Mouse (Mus musculus) CH12.LX (cell line): ENCODE results near the gene Bid. TPM values are rescaled to one million over a fixed set of nuclear protein-coding genes. Genes with fewer than 3 reads are reported as not detected.

Experiments used
- DNase-seq: peaks from one replicate; pipeline ENCODE4 v3.0.0-alpha.2; 2013; ENCODE audit errors: extremely low read depth
- H3K27ac ChIP-seq: 2 replicates; pipeline ENCODE4 v1.5.1; 2012; ENCODE audit warnings: low read depth, mild to moderate bottlenecking, control low read depth, moderate library complexity; ENCODE audit not compliant: insufficient read depth
- H3K27me3 ChIP-seq: replicated peaks from 2 replicates; pipeline ENCODE3; 2012; ENCODE audit warnings: inconsistent platforms
- H3K36me3 ChIP-seq, 2 experiments: replicated peaks in 1 of 2; 2 replicates each; pipeline versions ENCODE3 to v1.6.1; 2012; ENCODE audit warnings: inconsistent platforms in 1 of 2, low read length in 1 of 2, mild to moderate bottlenecking in 1 of 2, mixed read lengths in 1 of 2, moderate library complexity in 1 of 2; ENCODE audit not compliant: control insufficient read depth in 1 of 2, insufficient read depth in 1 of 2
- H3K4me1 ChIP-seq, 2 experiments: 2 replicates each; pipeline ENCODE4 v1.6.1; 2012; ENCODE audit warnings: inconsistent platforms in 1 of 2, moderate library complexity in 1 of 2; ENCODE audit not compliant: insufficient read depth in 2 of 2, control insufficient read depth in 1 of 2
- H3K4me2 ChIP-seq: 2 replicates; pipeline ENCODE4 v1.6.1; 2012; ENCODE audit warnings: low read depth, mild to moderate bottlenecking, control low read depth; ENCODE audit not compliant: poor library complexity, insufficient read depth, severe bottlenecking
- H3K4me3 ChIP-seq, 3 experiments: fragments of 150-350 bp in 1 of 3; sonication (generic) in 1 of 3; replicated peaks in 1 of 3; 2 replicates each; pipeline versions ENCODE3 to v1.5.1; 2011 to 2012; ENCODE audit warnings: low read depth in 2 of 3, low read length in 2 of 3, mild to moderate bottlenecking in 2 of 3, moderate library complexity in 2 of 3, control low read depth in 1 of 3, improper control_type of control experiment in 1 of 3, inconsistent platforms in 1 of 3, mixed read lengths in 1 of 3; ENCODE audit not compliant: poor library complexity in 1 of 3
- H3K79me2 ChIP-seq: replicated peaks from 2 replicates; pipeline ENCODE4 v1.6.1; 2012; ENCODE audit warnings: mild to moderate bottlenecking, moderate library complexity; ENCODE audit not compliant: control insufficient read depth, poor library complexity, insufficient read depth, severe bottlenecking; ENCODE audit errors: extremely low read depth
- H3K9ac ChIP-seq: 2 replicates; pipeline ENCODE4 v1.6.1; 2012; ENCODE audit warnings: low read depth, mild to moderate bottlenecking, control low read depth, moderate library complexity; ENCODE audit not compliant: insufficient read depth
- H3K9me3 ChIP-seq: replicated peaks from 2 replicates; pipeline ENCODE3; 2012; ENCODE audit warnings: low read length, inconsistent platforms, mixed read lengths
- CHD1 ChIP-seq: IDR thresholded peaks from 2 replicates; pipeline ENCODE4 v1.6.1; 2012; ENCODE audit warnings: low read depth, low read length, improper control_type of control experiment, inconsistent platforms
- CTCF ChIP-seq, 2 experiments: IDR thresholded peaks in 1 of 2; conservative IDR thresholded peaks in 1 of 2; 2 replicates each; pipeline ENCODE4 v1.5.1; 2011 to 2012; ENCODE audit warnings: low read depth in 2 of 2, low read length in 2 of 2, improper control_type of control experiment in 1 of 2, inconsistent platforms in 1 of 2, mild to moderate bottlenecking in 1 of 2, moderate library complexity in 1 of 2
- E2F4 ChIP-seq: IDR thresholded peaks from 2 replicates; pipeline ENCODE4 v1.6.1; 2011; ENCODE audit warnings: low read depth, low read length, improper control_type of control experiment; ENCODE audit not compliant: insufficient replicate concordance
- ELF1 ChIP-seq: IDR thresholded peaks from 2 replicates; pipeline ENCODE4 v1.6.1; 2014; ENCODE audit warnings: low read depth, mild to moderate bottlenecking, inconsistent platforms, low read length, improper control_type of control experiment
- EP300 ChIP-seq: IDR thresholded peaks from 2 replicates; pipeline ENCODE4 v1.6.1; 2011; ENCODE audit warnings: low read length, improper control_type of control experiment
- ETS1 ChIP-seq: conservative IDR thresholded peaks from 2 replicates; pipeline ENCODE4 v1.6.1; 2012; ENCODE audit warnings: low read depth, mild to moderate bottlenecking, inconsistent platforms, low read length, improper control_type of control experiment, moderate library complexity
- GABPA ChIP-seq: IDR thresholded peaks from 2 replicates; pipeline ENCODE4 v1.6.1; 2012; ENCODE audit warnings: low read depth, low read length, improper control_type of control experiment, inconsistent platforms; ENCODE audit not compliant: insufficient replicate concordance
- HCFC1 ChIP-seq: IDR thresholded peaks from 2 replicates; pipeline ENCODE4 v1.6.1; 2012; ENCODE audit warnings: low read depth, mild to moderate bottlenecking, inconsistent platforms, low read length, improper control_type of control experiment
- IRF4 ChIP-seq: IDR thresholded peaks from 2 replicates; pipeline ENCODE4 v1.6.1; 2014; ENCODE audit warnings: low read depth, mild to moderate bottlenecking, inconsistent platforms, low read length, improper control_type of control experiment
- JUN ChIP-seq: IDR thresholded peaks from 2 replicates; pipeline ENCODE4 v1.6.1; 2011; ENCODE audit warnings: low read depth, mild to moderate bottlenecking, low read length, improper control_type of control experiment, moderate library complexity; ENCODE audit not compliant: insufficient read depth
- JUND ChIP-seq: conservative IDR thresholded peaks from 2 replicates; pipeline ENCODE4 v1.6.1; 2011; ENCODE audit warnings: low read depth, low read length, improper control_type of control experiment
- KAT2A ChIP-seq: IDR thresholded peaks from 2 replicates; pipeline ENCODE4 v1.6.1; 2012; ENCODE audit warnings: low read length, improper control_type of control experiment, inconsistent platforms; ENCODE audit not compliant: insufficient replicate concordance
- MAFK ChIP-seq: IDR thresholded peaks from 2 replicates; pipeline ENCODE4 v1.6.1; 2011; ENCODE audit warnings: low read length, improper control_type of control experiment; ENCODE audit not compliant: insufficient replicate concordance
- MAX ChIP-seq: IDR thresholded peaks from 2 replicates; pipeline ENCODE4 v1.6.1; 2011; ENCODE audit warnings: low read length, improper control_type of control experiment
- MEF2A ChIP-seq: IDR thresholded peaks from 2 replicates; pipeline ENCODE4 v1.6.1; 2014; ENCODE audit warnings: low read depth, mild to moderate bottlenecking, inconsistent platforms, low read length, improper control_type of control experiment, borderline replicate concordance
- MXI1 ChIP-seq: IDR thresholded peaks from 2 replicates; pipeline ENCODE4 v1.6.1; 2011; ENCODE audit warnings: mild to moderate bottlenecking, low read depth, low read length, improper control_type of control experiment
- MYC ChIP-seq: IDR thresholded peaks from 2 replicates; pipeline ENCODE4 v1.6.1; 2011; ENCODE audit warnings: low read depth, mild to moderate bottlenecking, improper control_type of control experiment, low read length
- NELFE ChIP-seq: IDR thresholded peaks from 2 replicates; pipeline ENCODE4 v1.6.1; 2011; ENCODE audit warnings: low read depth, low read length, improper control_type of control experiment
- PAX5 ChIP-seq: IDR thresholded peaks from 2 replicates; pipeline ENCODE4 v1.6.1; 2012; ENCODE audit warnings: low read length, inconsistent platforms, mixed read lengths
- POLR2A ChIP-seq: IDR thresholded peaks from 2 replicates; pipeline ENCODE4 v1.6.1; 2011; ENCODE audit warnings: low read depth, mild to moderate bottlenecking, improper control_type of control experiment, low read length
- POLR2AphosphoS2 ChIP-seq: IDR thresholded peaks from 2 replicates; pipeline ENCODE4 v1.6.1; 2011; ENCODE audit warnings: low read depth, low read length, improper control_type of control experiment
- RAD21 ChIP-seq: IDR thresholded peaks from 2 replicates; pipeline ENCODE4 v1.6.1; 2011; ENCODE audit warnings: low read depth, mild to moderate bottlenecking, low read length, improper control_type of control experiment, moderate library complexity
- RCOR1 ChIP-seq: conservative IDR thresholded peaks from 2 replicates; pipeline ENCODE4 v1.6.1; 2012; ENCODE audit warnings: low read depth, mild to moderate bottlenecking, inconsistent platforms, low read length, improper control_type of control experiment
- SIN3A ChIP-seq: IDR thresholded peaks from 2 replicates; pipeline ENCODE4 v1.6.1; 2012; ENCODE audit warnings: low read length, improper control_type of control experiment, inconsistent platforms
- SMC3 ChIP-seq: IDR thresholded peaks from 2 replicates; pipeline ENCODE4 v1.6.1; 2011; ENCODE audit warnings: low read depth, low read length, improper control_type of control experiment
- TBP ChIP-seq: conservative IDR thresholded peaks from 2 replicates; pipeline ENCODE4 v1.6.1; 2011; ENCODE audit warnings: low read depth, low read length, improper control_type of control experiment
- TCF12 ChIP-seq: IDR thresholded peaks from 2 replicates; pipeline ENCODE4 v1.6.1; 2014; ENCODE audit warnings: low read depth, mild to moderate bottlenecking, inconsistent platforms, low read length, improper control_type of control experiment
- UBTF ChIP-seq: IDR thresholded peaks from 2 replicates; pipeline ENCODE4 v1.6.1; 2012; ENCODE audit warnings: low read depth, mild to moderate bottlenecking, inconsistent platforms, low read length, improper control_type of control experiment, moderate library complexity
- USF1 ChIP-seq: IDR thresholded peaks from 2 replicates; pipeline ENCODE4 v1.6.1; 2014; ENCODE audit warnings: low read depth, mild to moderate bottlenecking, inconsistent platforms, low read length, improper control_type of control experiment
- USF2 ChIP-seq: conservative IDR thresholded peaks from 2 replicates; pipeline ENCODE4 v1.6.1; 2011; ENCODE audit warnings: low read depth, low read length, improper control_type of control experiment
- ZC3H11A ChIP-seq: IDR thresholded peaks from 2 replicates; pipeline ENCODE4 v1.6.1; 2012; ENCODE audit warnings: low read depth, mild to moderate bottlenecking, inconsistent platforms, low read length, improper control_type of control experiment
- ZMIZ1 ChIP-seq: IDR thresholded peaks from 2 replicates; pipeline ENCODE4 v1.6.1; 2012; ENCODE audit warnings: low read depth, mild to moderate bottlenecking, inconsistent platforms, low read length, improper control_type of control experiment
- dilution Hi-C: fragments of 300-500 bp; cut with MboI; formaldehyde crosslinking; loops from 2 replicates; pipeline ENCODE4 v1.14.3; 2020; ENCODE audit warnings: low sequenced_read_pairs; ENCODE audit not compliant: extremely low pct_unique_long_range_greater_than_20kb, extremely low pct_ligation_motif_present
- in situ Hi-C: fragments of 300-500 bp; cut with MboI; formaldehyde crosslinking; loops from 3 replicates; pipeline ENCODE4 v1.14.3; 2019; ENCODE audit warnings: low sequenced_read_pairs, low pct_ligation_motif_present, low pct_unique_long_range_greater_than_20kb, mixed read lengths
- polyA plus RNA-seq: library from polyadenylated mRNA; unstranded; fragments of >175 nt; gene quantifications from 2 replicates; pipeline ENCODE4 v1.2.1, GENCODE M21; 2012; ENCODE audit warnings: low read depth; ENCODE audit not compliant: insufficient read length
- total RNA-seq, 2 experiments: library from RNA; depleted of rRNA; stranded (reverse); fragments of 300-350 nt in 1 of 2; fragments of >200 nt in 1 of 2; gene quantifications; 2 replicates each; pipeline ENCODE4 v1.2.3; 2012 to 2014

The Bid gene
- total and polyA plus RNA-seq, 3 experiments = 102 to 148 (median 144) TPM

GRCm38 (mm10) chr6:120914533-120914910, 2.1 kb downstream of the Bid start:
- TF ChIP-seq POLR2A (no peak), JUND (no peak), MAFK (no peak), JUN (no peak), GABPA (no peak), ZC3H11A (no peak), MYC (no peak; the same call in 1 of the 2 replicates), ZMIZ1 (no peak; the same call in 1 of the 2 replicates), CTCF (conservative IDR thresholded peaks at IDR 0.05 in 1 of 2, IDR thresholded peaks at IDR 0.05 in 1 of 2; ENCODE audit: low read depth in 2 of 2, low read length in 2 of 2) (no peak), MEF2A (no peak), USF1 (no peak), ELF1 (no peak), E2F4 (no peak), TCF12 (no peak), IRF4 (no peak)
- Histone ChIP-seq H3K36me3 (peaks cover 17 to 35% of the 10 kb centered on the region in 2 experiments), H3K9me3 (no peaks in the 10 kb centered on the region), H3K4me3 (peak overlapping the region; percentile 54 to 94 (median 86)), H3K4me2 (peak overlapping the region; percentile 99), H3K79me2 (peaks cover 52% of the 10 kb centered on the region), H3K4me1 (peaks cover 23 to 57% of the 10 kb centered on the region in 2 experiments), H3K9ac (peak overlapping the region; percentile 99), H3K27ac (peak overlapping the region; percentile 100), H3K27me3 (no peaks in the 10 kb centered on the region)
- in situ Hi-C loops (no loop called here), dilution Hi-C loops (no loop called here)
- no peak for DNase-seq

- Histone ChIP-seq H3K9ac (peak overlapping the region; percentile 99), H3K36me3 (peaks cover 17 to 36% of the 10 kb centered on the region in 2 experiments), H3K4me2 (peak overlapping the region; percentile 99), H3K79me2 (peaks cover 53% of the 10 kb centered on the region), H3K4me1 (peaks cover 23 to 53% of the 10 kb centered on the region in 2 experiments), H3K27me3 (no peaks in the 10 kb centered on the region), H3K4me3 (peak overlapping the region; percentile 20 to 94 (median 54)), H3K27ac (peak overlapping the region; percentile 100), H3K9me3 (no peaks in the 10 kb centered on the region)
- DNase-seq = peak; percentile 92
- dilution Hi-C loops = no loop called here
- in situ Hi-C loops = no loop called here
- TF ChIP-seq HCFC1 = peak; percentile 52
- peak; percentile 95 for TF ChIP-seq ETS1
- peak; percentile 60; the same call in 1 of the 2 replicates for TF ChIP-seq JUN
- peak; percentile 58 for TF ChIP-seq MXI1
- TF ChIP-seq SMC3 = peak; percentile 48
- no peak for TF ChIP-seq GABPA
- peak; percentile 67; the same call in 1 of the 2 replicates for TF ChIP-seq KAT2A
- TF ChIP-seq TCF12 = peak; percentile 98
- peak; percentile 44; the same call in 1 of the 2 replicates for TF ChIP-seq TBP
- peak; percentile 26 for TF ChIP-seq RAD21
- TF ChIP-seq MAFK = peak; percentile 76
- TF ChIP-seq USF1 = no peak
- TF ChIP-seq UBTF = 0 out of 2 replicates have a peak, but pooled peaks have one; percentile 42
- peak; percentile 93 for TF ChIP-seq IRF4
- TF ChIP-seq JUND = peak; percentile 80
- TF ChIP-seq USF2 = no peak
- TF ChIP-seq CHD1 = no peak
- TF ChIP-seq RCOR1 = peak; percentile 94
- no peak for TF ChIP-seq PAX5
- TF ChIP-seq EP300 = peak; percentile 96
- peak; percentile 54; the same call in 1 of the 2 replicates for TF ChIP-seq ZMIZ1
- TF ChIP-seq MAX = peak; percentile 96
- TF ChIP-seq SIN3A = peak; percentile 87
- peak; percentile 84; the same call in 1 of the 2 replicates for TF ChIP-seq POLR2AphosphoS2
- peak; percentile 62; the same call in 1 of the 2 replicates for TF ChIP-seq NELFE
Observed at GRCm38 (mm10) chr6:120913783-120914182, 2.9 kb downstream of the Bid start.
